Mouse (Mus musculus) adrenal gland, postnatal 14 days (tissue): ENCODE measurements around the gene 4921517D22Rik. TPM values are rescaled to one million over a fixed set of nuclear protein-coding genes. Genes with fewer than 3 reads are reported as not detected.

ENCODE experiments used
- DNase-seq: peaks from one replicate; pipeline ENCODE4 v3.0.0; 2021; ENCODE audit warnings: mixed read lengths
- total RNA-seq: library from RNA; stranded (reverse); gene quantifications from 2 replicates; pipeline ENCODE4 v1.2.3, GENCODE M21; 2021

The 4921517D22Rik gene
- total RNA-seq, 1 experiment from 2014 or later = not detected

DNA sequence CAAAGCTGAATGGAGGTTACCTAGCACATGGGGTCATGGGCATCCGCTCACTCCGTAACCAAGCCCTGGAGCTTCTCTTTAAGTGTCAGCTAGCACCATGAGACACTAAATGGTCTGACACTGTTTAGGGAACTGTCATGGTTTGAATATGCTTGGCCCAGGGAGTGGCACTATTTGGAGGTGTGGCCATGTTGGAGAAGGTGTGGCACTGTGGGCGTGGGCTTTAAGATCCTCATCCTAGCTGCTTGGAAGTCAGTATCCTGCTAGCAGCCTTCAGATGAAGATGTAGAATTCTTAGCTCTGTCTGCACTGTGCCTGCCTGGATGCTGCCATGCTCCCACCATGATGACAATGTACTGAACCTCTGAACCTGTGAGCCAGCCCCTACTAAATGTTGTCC lies 33.5 kb downstream of the 4921517D22Rik start:
- DNase-seq = no peak

DNA sequence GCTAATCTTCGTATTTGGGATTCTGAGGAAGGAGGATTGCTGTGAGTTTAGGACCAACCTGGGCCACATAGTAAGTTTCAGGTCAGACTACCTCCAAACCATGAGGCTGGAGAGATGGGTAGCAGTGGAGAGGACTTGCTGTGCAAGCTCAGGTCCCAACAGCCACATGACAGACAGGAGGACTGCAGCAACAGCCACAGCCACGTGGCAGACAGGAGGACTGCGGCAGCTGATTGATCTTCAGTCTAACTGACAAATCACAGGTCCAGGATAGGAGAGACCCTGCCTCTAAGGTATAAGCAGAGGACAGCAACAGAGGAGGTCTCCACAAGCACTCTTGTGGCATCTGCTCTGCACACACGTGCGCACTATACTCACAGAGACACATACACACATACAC lies 36.1 kb downstream of the 4921517D22Rik start:
- no peak for DNase-seq

DNA sequence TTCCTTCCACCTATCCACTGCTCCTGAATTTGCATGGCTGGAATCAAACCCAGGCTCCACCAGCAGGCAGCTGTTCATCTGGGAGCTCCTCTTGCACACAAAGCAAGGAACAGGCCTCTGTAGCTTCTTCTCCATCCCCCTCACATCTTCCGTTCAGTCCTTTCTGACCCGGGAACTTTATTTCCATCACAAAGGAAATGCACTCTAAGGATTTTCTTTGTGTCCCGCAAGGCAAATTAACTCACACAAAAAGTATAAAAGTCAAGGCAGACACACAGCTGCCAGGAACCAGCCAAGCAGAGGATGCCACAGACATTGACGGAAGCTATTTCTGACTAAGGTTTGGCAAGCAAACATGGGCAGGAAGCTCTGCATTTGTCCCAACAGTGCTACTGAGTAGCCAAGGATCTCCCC lies 36.9 kb downstream of the 4921517D22Rik start:
- DNase-seq = no peak

DNA sequence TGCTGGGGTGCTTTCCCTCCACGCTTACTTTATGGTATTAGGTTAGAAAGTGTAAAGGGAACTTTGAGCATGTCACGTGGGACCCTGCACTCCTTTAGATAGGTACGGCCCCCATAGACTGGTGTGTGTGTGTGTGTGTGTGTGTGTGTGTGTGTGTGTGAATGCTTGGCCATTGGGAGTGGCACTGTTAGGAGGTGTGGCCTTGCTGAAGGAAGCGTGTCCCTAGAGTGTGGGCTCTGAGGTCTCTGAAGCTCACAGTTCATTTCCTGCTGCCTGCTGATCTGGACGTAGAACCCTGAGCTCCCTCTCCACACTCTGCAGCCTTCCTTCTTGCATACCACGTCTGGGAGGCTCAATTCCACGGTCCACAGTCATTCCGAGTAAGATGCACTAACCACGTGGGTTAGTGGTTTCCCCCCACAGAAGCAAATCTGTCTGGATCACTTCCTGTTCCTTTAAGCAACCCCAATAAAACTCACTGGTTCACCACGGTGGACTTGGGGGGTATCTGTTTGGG lies 37.5 kb downstream of the 4921517D22Rik start:
- no peak for DNase-seq

DNA sequence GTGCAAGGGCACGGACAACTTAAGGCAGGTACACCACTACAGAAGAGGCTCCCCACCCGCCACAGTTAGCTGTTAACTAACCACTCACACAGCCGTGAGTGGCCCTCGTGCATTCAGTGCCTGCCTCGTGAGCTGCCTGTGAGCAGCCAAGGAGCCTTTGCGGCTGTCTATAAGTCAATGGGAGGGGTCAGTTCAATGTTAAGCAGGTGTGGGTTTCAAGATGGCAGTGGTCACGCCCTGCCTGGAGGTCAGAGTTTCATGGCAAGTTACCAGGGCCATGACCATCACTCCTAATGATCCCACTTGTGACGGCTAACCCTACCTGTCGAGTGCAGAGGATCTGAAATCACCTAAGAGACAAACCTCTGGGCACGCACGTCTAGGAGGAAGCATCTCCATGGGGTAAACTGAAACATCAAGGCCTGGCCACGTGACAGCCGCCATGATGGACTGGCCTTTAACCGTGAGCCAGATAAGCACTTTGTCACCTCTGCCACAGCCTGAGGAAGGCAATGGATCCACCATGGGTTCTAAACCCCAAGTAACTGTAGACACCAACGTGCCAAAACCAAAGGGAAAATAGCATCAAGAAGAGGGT lies 38.1 kb downstream of the 4921517D22Rik start:
- no peak for DNase-seq

DNA sequence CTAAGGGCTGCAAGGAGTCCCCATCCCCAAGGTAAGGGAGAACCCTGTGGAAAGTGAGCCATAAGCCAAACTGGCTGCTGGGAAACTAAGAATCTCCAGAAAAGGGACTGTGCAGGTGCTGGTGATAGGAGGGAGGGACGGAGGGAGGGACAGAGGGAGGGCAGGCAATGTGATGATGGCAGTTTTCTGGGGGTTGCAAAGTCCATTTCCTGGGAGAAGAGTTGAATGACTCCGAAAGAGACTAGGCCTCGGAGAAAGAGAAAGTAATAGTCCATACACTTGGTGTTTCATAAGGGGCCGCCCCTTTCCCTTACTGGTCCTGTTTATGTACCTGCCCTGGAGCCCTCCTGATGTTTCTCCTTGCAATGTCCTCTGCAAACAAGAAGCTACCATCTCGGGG lies 39.4 kb downstream of the 4921517D22Rik start:
- no peak for DNase-seq

DNA sequence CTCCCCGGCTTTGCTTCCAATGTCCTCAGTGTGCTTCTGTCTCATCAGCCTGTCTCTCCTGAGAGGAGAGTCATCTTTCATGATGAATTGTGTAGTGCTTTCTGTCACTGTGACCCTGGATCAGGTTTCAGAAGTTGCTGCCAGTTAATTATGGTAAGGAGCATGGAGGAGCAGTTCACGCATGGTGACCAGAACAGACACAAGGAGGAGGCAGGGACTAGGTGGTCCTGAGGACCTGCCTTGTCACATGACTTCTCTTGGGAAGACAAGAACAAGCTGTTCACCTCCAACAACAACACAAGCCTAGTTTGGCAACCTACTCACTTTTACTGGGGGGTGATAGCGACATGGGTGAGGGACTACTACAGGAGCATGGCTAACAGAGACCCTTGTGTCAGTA lies 40.8 kb downstream of the 4921517D22Rik start:
- no peak for DNase-seq

DNA sequence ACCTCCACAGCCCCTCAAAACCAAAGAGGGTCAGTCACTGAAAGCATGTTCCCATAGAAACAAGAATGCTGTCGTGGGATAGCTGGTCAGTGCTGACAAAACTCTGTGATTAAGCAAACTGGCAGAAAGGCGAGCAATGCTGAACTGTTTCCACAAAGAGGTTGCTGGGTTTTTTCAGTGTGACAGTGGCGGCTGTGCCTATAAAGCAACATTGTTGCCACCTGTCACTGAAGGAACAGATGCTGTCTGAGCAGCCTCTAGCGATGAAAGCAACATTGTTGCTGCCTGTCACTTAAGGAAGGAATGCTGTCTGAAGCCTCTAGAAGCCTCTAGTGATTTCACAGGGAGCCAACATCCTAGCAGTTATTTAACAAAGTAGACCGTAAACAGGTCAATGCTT lies 41.3 kb downstream of the 4921517D22Rik start:
- DNase-seq = no peak

DNA sequence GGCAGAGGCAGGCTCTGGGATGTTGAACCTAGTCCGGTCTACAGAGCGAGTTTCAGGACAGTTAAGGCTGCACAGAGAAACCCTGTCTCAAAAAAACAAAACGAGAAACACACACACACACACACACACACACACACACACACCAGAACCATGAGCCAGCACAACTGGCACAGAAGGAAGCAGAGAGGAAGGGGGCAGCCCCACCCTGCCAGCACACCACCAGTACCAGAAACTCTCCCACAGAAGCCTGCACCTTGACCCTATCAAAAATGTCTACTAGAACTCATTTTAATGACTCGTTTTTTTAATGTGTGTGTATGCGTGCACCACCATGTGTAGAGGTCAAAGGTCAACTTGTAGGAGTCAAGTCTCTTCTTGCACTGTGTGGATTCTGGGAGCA lies 44.1 kb downstream of the 4921517D22Rik start:
- DNase-seq = no peak

DNA sequence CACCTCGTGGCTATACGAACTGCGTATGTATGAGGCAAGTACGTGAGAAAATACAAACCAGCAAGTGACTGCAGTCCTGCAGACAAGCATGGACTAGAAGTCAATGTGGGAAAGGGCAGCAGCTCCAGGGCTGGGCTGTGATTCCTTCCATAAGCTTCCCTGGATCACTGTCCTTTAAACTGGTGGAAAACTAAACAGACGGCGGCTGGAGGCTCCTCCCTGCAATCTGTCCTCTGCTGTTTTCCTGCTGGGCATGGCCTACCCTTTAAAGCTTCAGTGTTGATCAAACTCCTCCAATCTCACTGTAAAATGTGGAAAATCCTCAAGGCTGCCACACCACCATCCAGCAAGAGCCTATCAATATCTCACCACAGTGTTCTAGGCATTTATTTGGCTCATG lies 45.3 kb downstream of the 4921517D22Rik start:
- DNase-seq = no peak

DNA sequence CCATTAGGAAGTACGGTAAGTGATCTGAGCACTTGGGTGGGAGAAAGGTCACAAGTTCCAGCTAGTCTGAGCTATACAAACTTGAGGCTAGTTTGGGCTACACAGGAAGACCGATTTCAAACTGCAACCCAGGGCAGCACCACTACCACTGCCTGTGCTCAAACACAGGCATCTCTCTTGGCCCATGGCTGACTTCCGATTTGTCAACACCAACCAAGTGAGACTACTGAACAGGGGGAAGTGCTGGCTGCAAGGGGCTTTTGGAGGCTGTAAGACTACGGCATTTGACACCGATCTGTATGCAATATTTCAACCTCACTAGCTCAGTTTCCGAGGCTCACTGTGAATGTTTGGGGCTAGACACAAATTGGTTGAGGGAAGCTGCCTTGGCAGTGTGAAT lies 46.4 kb downstream of the 4921517D22Rik start:
- no peak for DNase-seq

DNA sequence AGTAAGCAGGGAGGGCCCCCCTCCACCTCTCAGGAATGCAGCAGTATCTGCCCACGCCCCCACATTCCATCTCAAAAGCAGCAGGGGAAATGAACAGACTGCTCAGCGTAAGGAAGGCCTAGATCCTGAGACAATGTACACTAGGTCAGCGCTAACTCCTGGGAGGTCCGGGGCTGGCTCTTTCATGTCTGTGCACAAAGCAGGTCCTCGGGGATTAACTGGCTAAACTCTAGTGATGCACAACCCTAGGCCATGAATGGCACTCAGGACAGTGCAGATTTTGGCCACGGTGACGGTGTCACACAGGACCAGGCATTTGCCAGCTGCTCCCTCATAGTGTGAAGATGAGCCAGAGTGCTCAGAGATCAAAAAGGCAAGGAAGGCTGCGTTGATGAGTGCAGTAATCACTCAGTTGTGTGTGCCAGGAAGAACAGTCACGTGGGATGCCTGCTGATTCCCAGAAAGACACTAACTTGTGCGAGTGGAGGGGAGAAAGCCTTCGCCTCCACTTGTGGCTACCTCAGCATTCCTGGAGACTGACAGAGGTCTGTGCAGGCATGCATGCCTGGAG lies 47.1 kb downstream of the 4921517D22Rik start:
- no peak for DNase-seq

DNA sequence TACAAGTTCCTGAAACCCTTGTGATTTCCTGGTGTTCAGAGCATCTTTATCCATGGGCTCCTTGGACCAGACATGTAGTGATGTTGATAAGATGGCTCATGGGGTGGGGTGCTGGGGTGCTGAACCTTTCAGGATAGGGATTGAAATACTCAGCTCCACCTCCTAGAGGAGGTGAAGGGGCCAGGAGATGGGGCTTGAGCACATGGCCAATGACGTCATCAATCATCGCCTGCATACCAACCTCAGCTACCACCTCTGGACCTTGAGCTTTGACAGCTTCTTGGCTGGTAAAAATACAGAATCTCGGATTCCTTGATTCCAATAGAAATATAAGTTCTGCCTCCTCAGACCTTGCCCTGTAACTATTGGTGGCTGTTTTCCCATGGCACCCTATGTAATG lies 48.4 kb downstream of the 4921517D22Rik start:
- no peak for DNase-seq

DNA sequence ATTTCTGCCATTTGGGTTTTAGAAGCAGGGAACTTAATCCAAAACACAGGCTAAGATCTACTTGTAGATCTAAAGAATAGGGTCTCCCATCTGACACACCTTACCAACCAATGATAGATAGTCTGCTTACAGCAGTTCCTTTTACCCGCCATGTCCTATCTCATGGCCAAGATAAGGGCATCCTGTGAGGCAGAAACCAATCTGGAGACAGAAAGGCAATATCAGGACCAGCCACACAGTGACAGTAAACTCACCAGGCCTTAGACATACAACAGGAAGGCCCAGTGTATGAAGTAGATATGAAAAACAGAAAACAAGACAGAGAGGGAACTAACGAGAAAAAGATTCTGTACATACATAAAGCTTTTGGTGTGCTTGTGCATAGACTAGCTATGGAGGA lies 51.1 kb downstream of the 4921517D22Rik start:
- no peak for DNase-seq

DNA sequence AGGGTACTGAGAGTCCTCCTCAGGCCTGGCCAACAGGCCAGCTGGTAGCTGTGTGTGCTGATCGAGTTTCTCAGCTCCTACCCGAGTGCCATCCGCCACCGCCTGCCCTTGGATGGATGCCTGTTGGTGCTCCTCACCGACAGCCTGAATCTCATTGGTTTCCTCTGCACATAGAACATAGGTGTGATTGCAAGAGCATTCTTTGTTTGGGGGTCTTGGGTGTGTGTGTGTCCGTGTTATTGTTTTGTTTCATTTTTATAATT lies 53.8 kb downstream of the 4921517D22Rik start:
- no peak for DNase-seq

DNA sequence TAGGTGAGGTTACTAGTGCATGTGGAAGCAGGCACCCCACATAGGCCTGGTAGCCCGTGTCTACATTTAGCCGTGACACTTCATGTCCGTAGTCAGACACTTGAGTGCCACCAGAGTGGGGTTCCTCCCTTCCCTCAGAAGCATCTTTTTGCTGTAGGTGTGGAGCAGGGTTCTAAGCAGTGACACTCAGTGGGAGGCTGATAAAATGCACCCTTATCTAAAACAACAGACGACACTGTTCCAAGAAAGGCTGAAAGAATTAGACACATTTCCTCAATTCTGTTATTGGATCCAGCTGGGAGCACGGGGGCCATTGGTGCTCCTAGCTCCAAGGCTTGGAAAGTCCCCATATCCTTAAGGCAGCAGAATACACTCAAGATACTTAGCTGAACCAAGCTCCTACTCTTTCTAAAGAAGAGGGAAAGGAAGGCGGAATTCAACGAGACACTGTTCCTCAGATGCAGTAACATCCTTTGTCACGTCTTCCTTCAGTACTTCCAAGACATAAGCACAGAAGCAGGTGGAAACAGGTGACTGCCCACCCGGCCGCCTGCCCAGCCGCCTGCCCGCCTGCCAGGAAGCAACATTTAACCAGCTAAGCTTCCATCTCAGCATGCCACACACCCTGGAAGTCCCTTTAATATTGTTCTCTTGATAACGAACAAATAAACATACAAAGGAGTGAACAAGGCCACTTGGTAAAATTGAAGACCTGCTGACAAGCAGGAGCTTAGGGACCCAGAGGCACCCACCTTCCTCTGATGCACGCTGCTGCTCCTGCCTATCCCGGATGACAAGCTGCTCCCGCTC lies 54.3 kb downstream of the 4921517D22Rik start:
- no peak for DNase-seq

DNA sequence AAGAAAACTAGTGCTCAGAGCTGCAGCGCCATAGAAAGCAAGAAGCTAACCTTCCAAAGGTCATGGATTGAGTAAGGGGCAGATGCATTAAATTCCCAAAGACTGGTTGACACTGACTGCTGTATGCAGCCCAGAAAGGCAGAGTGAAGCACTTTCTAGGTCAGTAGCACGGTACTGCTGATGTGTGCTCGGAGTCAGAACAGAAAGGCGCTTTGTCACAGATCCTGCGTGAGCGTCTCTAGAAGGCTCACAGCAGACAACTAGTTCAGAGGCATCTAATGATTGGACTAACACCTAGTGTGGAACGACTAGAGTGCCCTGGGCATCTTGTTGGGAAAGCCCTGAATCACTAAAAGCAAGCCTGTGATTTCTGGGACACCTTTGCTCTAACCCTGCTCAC lies 56.1 kb downstream of the 4921517D22Rik start:
- DNase-seq = no peak

Other genes starting within 250 kb of the 4921517D22Rik start
- 29.6 and 32.2 TPM in 2 replicates for gene Agtpbp1, start 108.9 kb downstream of the 4921517D22Rik start, total RNA-seq
- gene Naa35, start 108.8 kb downstream of the 4921517D22Rik start, total RNA-seq = 58.4 and 60.0 TPM in 2 replicates
- 10.7 and 13.7 TPM in 2 replicates for gene Golm1, start 18.3 kb downstream of the 4921517D22Rik start, total RNA-seq
- not detected in 2 replicates for gene Spata31d1a, start 16.2 kb upstream of the 4921517D22Rik start, total RNA-seq
- not detected in 2 replicates for gene Spata31d1b, start 18.2 kb upstream of the 4921517D22Rik start, total RNA-seq
- not detected in 2 replicates for gene Spata31d1d, start 37.6 kb upstream of the 4921517D22Rik start, total RNA-seq
- not detected in 2 replicates for gene 1700014D04Rik, start 52.6 kb upstream of the 4921517D22Rik start, total RNA-seq
- 136 and 140 TPM in 2 replicates for gene Isca1, start 75.7 kb upstream of the 4921517D22Rik start, total RNA-seq
- not detected in 2 replicates for gene Gm49354, start 88.1 kb upstream of the 4921517D22Rik start, total RNA-seq
- 67.8 and 79.4 TPM in 2 replicates for gene Tut7, start 129.0 kb upstream of the 4921517D22Rik start, total RNA-seq